Mouse (Mus musculus) layer of hippocampus, adult 6 months (tissue): ENCODE results near the gene Serpina1a. TPM values are rescaled to one million over a fixed set of nuclear protein-coding genes. Genes with fewer than 3 reads are reported as not detected.

Source experiments
- long read RNA-seq, 2 experiments: library from polyadenylated mRNA; unstranded; transcript quantifications; one replicate each; pipeline ENCODE4 v2.0.0; 2019 to 2020
- polyA plus RNA-seq: library from polyadenylated mRNA; unstranded; fragments of <200 nt; fragmentation: Nextera tagmentation; gene quantifications from 2 replicates; pipeline ENCODE4 v1.2.3, GENCODE M21; 2021

The Serpina1a gene
- not detected in 2 replicates for polyA plus RNA-seq
- long read RNA-seq, experiment 1 = 0 reads
- long read RNA-seq, experiment 2 = 0 reads

GRCm38 (mm10) chr12:103863101-103863974, at the start of gene Serpina1a:
Gene Serpina1a, minus strand, starts transcription at chr12:103863562.

DNA sequence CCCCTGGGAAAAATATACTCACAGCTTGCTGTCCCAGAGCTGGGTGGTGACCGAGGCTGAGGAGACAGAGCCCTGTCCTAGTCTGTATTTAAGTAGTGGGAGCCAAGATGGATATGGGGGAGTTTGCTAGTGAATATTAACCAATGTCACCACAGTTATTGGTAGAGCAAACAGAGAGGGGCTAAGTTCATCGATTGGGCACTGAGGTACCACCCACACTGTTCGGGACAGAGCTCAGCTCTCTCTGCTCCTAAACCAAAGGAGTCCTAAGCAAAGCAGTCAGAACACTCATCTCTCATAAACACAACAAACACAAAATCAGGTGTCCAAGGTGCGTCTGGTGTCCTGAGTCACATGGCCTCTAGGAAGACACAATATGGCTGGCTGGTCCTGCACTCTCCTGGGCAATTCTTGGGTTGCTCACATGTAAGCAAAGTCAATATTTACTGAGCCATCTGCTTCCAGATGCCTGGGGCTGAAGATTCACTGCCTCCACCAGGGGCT, 41.5 kb upstream of the Serpina1a start, which contains the start of gene Serpina1c:
Gene Serpina1c, minus strand, starts transcription at position 51 of the 504 bp plus-strand sequence.

GRCm38 (mm10) chr12:103830273-103830672, 33.1 kb downstream of the Serpina1a start, which contains the start of gene Serpina1b:
Gene Serpina1b, minus strand, starts transcription at chr12:103830373.

Other genes with a start within 250 kb of the Serpina1a start
- gene Serpina10, start 232.1 kb downstream of the Serpina1a start, polyA plus RNA-seq = not detected in 2 replicates
- gene Serpina6, start 206.3 kb downstream of the Serpina1a start, polyA plus RNA-seq = not detected in 2 replicates
- gene Serpina16, start 187.4 kb downstream of the Serpina1a start, polyA plus RNA-seq = not detected in 2 replicates
- gene Serpina1f, start 168.0 kb downstream of the Serpina1a start, polyA plus RNA-seq = not detected in 2 replicates
- gene Serpina1d, start 90.0 kb downstream of the Serpina1a start, polyA plus RNA-seq = not detected in 2 replicates
- gene Serpina1b, start 33.2 kb downstream of the Serpina1a start, polyA plus RNA-seq = not detected in 2 replicates
- not detected in 2 replicates for gene Serpina1c, start 41.3 kb upstream of the Serpina1a start, polyA plus RNA-seq
- gene Serpina1e, start 95.4 kb upstream of the Serpina1a start, polyA plus RNA-seq = not detected in 2 replicates
- not detected in 2 replicates for gene Serpina11, start 126.4 kb upstream of the Serpina1a start, polyA plus RNA-seq
- 0.04 and 0.73 TPM in 2 replicates for gene Serpina9, start 150.2 kb upstream of the Serpina1a start, polyA plus RNA-seq
- gene Serpina12, start 180.9 kb upstream of the Serpina1a start, polyA plus RNA-seq = 0.05 and 0.06 TPM in 2 replicates
- gene Serpina5, start 237.6 kb upstream of the Serpina1a start, polyA plus RNA-seq = not detected in 2 replicates
- gene Serpina3a, start 249.2 kb upstream of the Serpina1a start, polyA plus RNA-seq = not detected in 2 replicates